Mouse (Mus musculus): ENCODE results near the gene Dhx16. TPM values are rescaled to one million over a fixed set of nuclear protein-coding genes. Genes with fewer than 3 reads are reported as not detected.

Dhx16 gene
- 22.4 TPM for polyA plus RNA-seq (2014; fragmentation: Illumina TruSeq; extraction: RNeasy Lipid Tissue Mini Kit (QIAGEN cat#74804); ENCODE audit: low read depth, low replicate concordance)

DNA sequence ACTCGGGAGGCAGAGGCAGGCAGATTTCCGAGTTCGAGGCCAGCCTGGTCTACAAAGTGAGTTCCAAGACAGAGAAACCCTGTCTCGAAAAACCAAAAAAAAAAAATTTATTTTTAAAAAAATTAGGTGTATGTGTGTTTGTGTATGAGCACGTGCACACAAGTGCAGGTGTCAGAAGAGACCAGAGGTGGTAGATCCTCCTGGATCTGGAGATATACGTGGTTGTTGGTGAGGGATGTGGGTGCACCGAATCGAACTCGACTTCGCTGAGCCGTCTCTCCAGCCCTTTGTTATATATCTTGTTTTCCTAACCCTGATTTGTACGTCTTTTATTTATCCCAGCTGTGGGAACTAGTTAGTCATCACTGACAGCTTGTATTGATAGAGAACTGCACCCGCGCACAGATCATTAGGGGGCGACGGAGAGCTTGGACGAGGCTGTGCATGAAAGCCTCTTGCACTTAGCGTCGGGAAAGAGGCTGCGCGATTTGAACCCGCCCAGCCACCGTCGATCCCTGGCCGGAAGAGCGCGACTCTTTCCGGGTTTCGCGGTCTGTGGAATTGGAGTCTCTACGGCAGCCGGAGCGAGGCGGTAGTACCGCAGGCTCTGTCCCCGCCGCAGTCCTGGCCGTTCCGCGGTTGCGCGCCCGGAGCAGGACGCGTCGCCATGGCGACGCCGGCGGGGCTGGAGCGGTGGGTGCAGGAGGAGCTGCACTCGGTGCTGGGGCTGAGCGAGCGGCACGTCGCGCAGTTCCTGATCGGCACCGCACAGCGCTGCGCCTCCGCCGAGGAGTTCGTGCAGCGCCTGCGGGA lies at the start of gene Dhx16:
Dhx16 (plus strand) TSS at position 575 of the 813 bp plus-strand sequence.

DNA sequence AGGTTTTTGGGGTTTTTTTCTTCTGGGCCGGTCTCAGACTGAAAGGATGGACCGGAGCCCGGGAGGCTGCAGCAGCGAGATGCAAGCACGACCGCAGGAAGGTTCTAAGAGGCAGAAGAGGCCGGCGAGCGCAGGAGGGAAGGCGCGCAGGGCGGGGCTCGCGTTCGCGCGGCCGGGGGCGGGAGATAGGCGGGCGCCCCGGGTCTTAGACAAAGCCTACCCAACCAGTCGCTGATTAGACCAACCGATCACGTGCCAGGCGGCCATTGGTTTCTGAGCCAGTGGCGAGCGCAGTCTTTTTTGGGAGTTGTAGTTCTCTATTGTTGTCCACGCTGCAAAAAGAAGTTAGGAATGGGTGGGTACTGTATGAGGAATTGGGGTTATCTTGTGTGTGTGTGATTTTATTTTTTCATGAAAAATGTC lies 41.5 kb upstream of the Dhx16 start, which contains the start of gene Tubb5:
Tubb5 (minus strand) TSS at position 185 of the 423 bp plus-strand sequence.

DNA sequence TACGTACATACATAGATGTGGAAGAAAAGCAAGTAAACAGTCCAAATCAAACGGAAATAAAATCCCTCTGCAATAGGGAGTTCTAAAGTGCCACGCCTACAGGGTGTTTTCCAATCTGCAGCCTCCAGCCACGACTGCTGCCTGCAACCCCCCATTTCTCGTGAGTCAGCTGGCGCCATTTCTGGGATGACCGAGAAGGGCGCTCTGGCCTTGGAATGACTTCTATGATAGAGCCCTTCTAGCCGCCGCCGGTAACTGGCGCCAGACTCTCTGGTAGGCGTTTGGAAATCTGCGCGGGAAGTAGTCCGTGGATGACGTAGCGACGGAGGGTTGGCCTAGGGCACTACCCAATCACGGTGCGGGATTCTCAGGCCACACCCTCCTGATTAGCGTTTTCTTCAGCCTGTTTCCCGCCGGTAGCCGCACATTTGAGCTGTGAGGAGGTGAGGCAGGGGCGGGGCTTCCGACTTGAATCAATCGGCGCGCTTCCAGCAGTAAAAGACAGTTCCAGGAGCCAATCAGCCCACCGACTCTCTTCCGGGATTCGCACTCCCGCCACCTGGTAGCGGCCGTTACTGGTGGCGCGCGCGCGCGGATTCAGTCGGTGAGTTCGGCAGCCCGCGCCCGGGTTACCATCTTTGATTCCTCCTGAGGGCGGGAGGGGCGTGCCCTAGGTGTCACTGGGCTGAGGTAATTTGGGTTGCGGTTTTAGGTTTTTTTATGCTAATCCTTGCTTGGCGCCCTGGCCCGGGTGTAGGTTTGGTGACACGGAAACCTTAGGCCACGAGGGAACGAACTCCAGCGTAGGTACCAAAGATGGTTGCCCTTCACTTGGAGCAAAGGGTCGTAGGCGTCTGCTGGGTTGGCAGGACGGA lies 38.3 kb upstream of the Dhx16 start, which contains the start of gene Mdc1:
Mdc1 (plus strand) TSS at position 440 of the 875 bp plus-strand sequence.

DNA sequence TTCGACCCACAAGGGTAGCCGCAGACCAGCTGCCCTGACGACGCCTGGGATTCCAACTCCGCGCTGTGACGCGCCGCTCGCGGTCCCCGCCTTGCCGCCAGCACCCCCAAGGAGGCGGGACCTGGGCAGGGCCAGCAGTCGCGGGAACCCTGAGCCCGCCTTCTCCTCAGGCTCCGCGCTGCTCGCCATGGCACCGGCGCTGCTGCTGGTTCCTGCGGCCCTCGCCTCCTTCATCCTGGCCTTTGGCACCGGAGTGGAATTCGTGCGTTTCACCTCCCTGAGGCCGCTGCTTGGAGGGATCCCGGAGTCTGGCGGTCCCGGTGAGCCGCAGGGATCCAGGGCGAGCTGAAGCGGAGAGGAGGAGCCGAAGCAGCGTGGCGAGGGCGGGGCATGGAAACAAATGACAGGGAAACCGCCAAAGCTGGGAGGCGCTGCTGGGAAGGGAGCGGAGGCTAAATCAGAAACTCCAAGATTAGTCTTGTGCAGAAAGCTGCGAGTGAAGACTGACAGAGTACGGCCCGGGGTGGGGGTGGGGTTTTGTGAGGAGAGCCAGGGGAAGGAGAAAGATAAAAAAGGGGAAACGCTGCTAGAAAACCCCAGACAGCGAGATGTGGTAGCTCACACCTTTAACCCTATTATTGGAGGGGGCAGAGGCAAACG lies 18.3 kb upstream of the Dhx16 start, which contains the start of gene Nrm:
Nrm (plus strand) TSS at position 121 of the 660 bp plus-strand sequence.

GRCm38 (mm10) chr17:35865481-35866280 lies 13.9 kb upstream of the Dhx16 start, which contains the start of gene Ppp1r18:
Gene Ppp1r18, plus strand, starts transcription at chr17:35865593.

GRCm38 (mm10) chr17:35896781-35897643 lies 17.4 kb downstream of the Dhx16 start, which contains the start of gene 2310061I04Rik:
Gene 2310061I04Rik, minus strand, starts transcription at chr17:35897431.

GRCm38 (mm10) chr17:35909919-35910369 lies 30.3 kb downstream of the Dhx16 start, which contains the start of gene Atat1:
Gene Atat1, minus strand, starts transcription at chr17:35910075.

DNA sequence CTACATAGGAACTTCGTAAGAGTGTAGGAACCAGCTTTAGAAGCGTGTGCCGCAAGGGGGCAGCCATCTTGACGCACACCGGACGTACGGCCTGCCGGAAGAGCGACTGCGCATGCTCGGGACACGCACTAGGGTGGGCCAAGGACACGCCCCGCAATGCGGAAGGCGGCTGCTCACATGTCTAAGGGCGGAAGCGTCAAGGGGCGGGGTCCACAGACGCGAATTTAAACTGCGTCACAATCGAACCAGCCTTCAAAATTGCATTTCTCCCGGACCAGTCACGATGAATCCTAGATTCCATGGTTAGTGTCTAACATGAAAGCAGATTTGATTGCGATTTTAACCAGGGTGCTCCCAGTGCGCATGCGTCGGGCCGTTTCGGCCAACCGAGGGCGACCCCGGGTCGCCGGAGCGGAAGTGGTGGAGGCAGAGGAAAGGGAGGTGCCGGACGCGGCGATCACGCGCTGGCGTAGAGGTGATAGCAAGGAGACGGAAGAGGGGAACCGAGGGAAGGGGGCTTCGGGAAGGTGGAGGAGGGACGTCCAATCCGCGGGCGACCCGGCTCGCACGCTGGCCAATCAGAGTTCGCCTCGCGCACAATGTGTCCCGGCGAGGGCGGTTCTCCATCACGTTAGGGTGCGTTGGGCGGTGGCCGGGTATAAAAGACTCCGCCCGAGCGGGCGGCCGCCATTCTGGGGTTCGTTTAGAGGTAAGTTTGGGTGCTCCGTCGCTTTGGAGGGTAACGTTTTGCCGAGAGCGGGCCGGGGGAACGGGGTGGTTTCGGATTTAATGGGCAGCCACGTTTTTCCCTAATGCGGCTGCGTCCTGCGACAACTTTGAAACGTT lies 36.9 kb downstream of the Dhx16 start, which contains the start of the genes Mrps18b and Ppp1r10:
Mrps18b (minus strand) TSS at position 93 of the 846 bp plus-strand sequence.
Ppp1r10 (plus strand) TSS at position 138 of the 846 bp plus-strand sequence.

Other genes starting within 250 kb of the Dhx16 start
- gene Mucl3, start 236.1 kb upstream of the Dhx16 start, polyA plus RNA-seq (2014; fragmentation: Illumina TruSeq; extraction: RNeasy Lipid Tissue Mini Kit (QIAGEN cat#74804); ENCODE audit: low read depth, low replicate concordance) = not detected
- gene Vars2, start 212.2 kb upstream of the Dhx16 start, polyA plus RNA-seq (2014; fragmentation: Illumina TruSeq; extraction: RNeasy Lipid Tissue Mini Kit (QIAGEN cat#74804); ENCODE audit: low read depth, low replicate concordance) = 1.6 TPM
- 3.0 TPM for gene Gtf2h4, start 206.1 kb upstream of the Dhx16 start, polyA plus RNA-seq (2014; fragmentation: Illumina TruSeq; extraction: RNeasy Lipid Tissue Mini Kit (QIAGEN cat#74804); ENCODE audit: low read depth, low replicate concordance)
- gene Ddr1, start 175.2 kb upstream of the Dhx16 start, polyA plus RNA-seq (2014; fragmentation: Illumina TruSeq; extraction: RNeasy Lipid Tissue Mini Kit (QIAGEN cat#74804); ENCODE audit: low read depth, low replicate concordance) = 4.3 TPM
- gene Ier3, start 58.1 kb upstream of the Dhx16 start, polyA plus RNA-seq (2014; fragmentation: Illumina TruSeq; extraction: RNeasy Lipid Tissue Mini Kit (QIAGEN cat#74804); ENCODE audit: low read depth, low replicate concordance) = 5.0 TPM
- gene Flot1, start 56.6 kb upstream of the Dhx16 start, polyA plus RNA-seq (2014; fragmentation: Illumina TruSeq; extraction: RNeasy Lipid Tissue Mini Kit (QIAGEN cat#74804); ENCODE audit: low read depth, low replicate concordance) = 11.8 TPM
- gene Tubb5, start 41.5 kb upstream of the Dhx16 start, polyA plus RNA-seq (2014; fragmentation: Illumina TruSeq; extraction: RNeasy Lipid Tissue Mini Kit (QIAGEN cat#74804); ENCODE audit: low read depth, low replicate concordance) = 40.9 TPM
- 11.3 TPM for gene Mdc1, start 38.3 kb upstream of the Dhx16 start, polyA plus RNA-seq (2014; fragmentation: Illumina TruSeq; extraction: RNeasy Lipid Tissue Mini Kit (QIAGEN cat#74804); ENCODE audit: low read depth, low replicate concordance)
- gene Nrm, start 18.5 kb upstream of the Dhx16 start, polyA plus RNA-seq (2014; fragmentation: Illumina TruSeq; extraction: RNeasy Lipid Tissue Mini Kit (QIAGEN cat#74804); ENCODE audit: low read depth, low replicate concordance) = 1.1 TPM
- gene Ppp1r18, start 14.2 kb upstream of the Dhx16 start, polyA plus RNA-seq (2014; fragmentation: Illumina TruSeq; extraction: RNeasy Lipid Tissue Mini Kit (QIAGEN cat#74804); ENCODE audit: low read depth, low replicate concordance) = 4.7 TPM
- gene 2310061I04Rik, start 17.6 kb downstream of the Dhx16 start, polyA plus RNA-seq (2014; fragmentation: Illumina TruSeq; extraction: RNeasy Lipid Tissue Mini Kit (QIAGEN cat#74804); ENCODE audit: low read depth, low replicate concordance) = 21.6 TPM
- 8.3 TPM for gene Atat1, start 30.3 kb downstream of the Dhx16 start, polyA plus RNA-seq (2014; fragmentation: Illumina TruSeq; extraction: RNeasy Lipid Tissue Mini Kit (QIAGEN cat#74804); ENCODE audit: low read depth, low replicate concordance)
- gene Mrps18b, start 36.6 kb downstream of the Dhx16 start, polyA plus RNA-seq (2014; fragmentation: Illumina TruSeq; extraction: RNeasy Lipid Tissue Mini Kit (QIAGEN cat#74804); ENCODE audit: low read depth, low replicate concordance) = 19.3 TPM
- 48.2 TPM for gene Ppp1r10, start 36.6 kb downstream of the Dhx16 start, polyA plus RNA-seq (2014; fragmentation: Illumina TruSeq; extraction: RNeasy Lipid Tissue Mini Kit (QIAGEN cat#74804); ENCODE audit: low read depth, low replicate concordance)
- 47.8 TPM for gene Abcf1, start 89.9 kb downstream of the Dhx16 start, polyA plus RNA-seq (2014; fragmentation: Illumina TruSeq; extraction: RNeasy Lipid Tissue Mini Kit (QIAGEN cat#74804); ENCODE audit: low read depth, low replicate concordance)
- 1.4 TPM for gene Gnl1, start 100.0 kb downstream of the Dhx16 start, polyA plus RNA-seq (2014; fragmentation: Illumina TruSeq; extraction: RNeasy Lipid Tissue Mini Kit (QIAGEN cat#74804); ENCODE audit: low read depth, low replicate concordance)
- gene Prr3, start 100.4 kb downstream of the Dhx16 start, polyA plus RNA-seq (2014; fragmentation: Illumina TruSeq; extraction: RNeasy Lipid Tissue Mini Kit (QIAGEN cat#74804); ENCODE audit: low read depth, low replicate concordance) = 2.4 TPM
- gene H2-T24, start 140.7 kb downstream of the Dhx16 start, polyA plus RNA-seq (2014; fragmentation: Illumina TruSeq; extraction: RNeasy Lipid Tissue Mini Kit (QIAGEN cat#74804); ENCODE audit: low read depth, low replicate concordance) = 8.5 TPM
- gene H2-T23, start 153.0 kb downstream of the Dhx16 start, polyA plus RNA-seq (2014; fragmentation: Illumina TruSeq; extraction: RNeasy Lipid Tissue Mini Kit (QIAGEN cat#74804); ENCODE audit: low read depth, low replicate concordance) = 3.4 TPM
- 13.1 TPM for gene H2-T22, start 162.9 kb downstream of the Dhx16 start, polyA plus RNA-seq (2014; fragmentation: Illumina TruSeq; extraction: RNeasy Lipid Tissue Mini Kit (QIAGEN cat#74804); ENCODE audit: low read depth, low replicate concordance)
- gene Gm6034, start 163.1 kb downstream of the Dhx16 start, polyA plus RNA-seq (2014; fragmentation: Illumina TruSeq; extraction: RNeasy Lipid Tissue Mini Kit (QIAGEN cat#74804); ENCODE audit: low read depth, low replicate concordance) = not detected
- gene Gm11127, start 178.6 kb downstream of the Dhx16 start, polyA plus RNA-seq (2014; fragmentation: Illumina TruSeq; extraction: RNeasy Lipid Tissue Mini Kit (QIAGEN cat#74804); ENCODE audit: low read depth, low replicate concordance) = not detected
- not detected for gene Gm19684, start 241.9 kb downstream of the Dhx16 start, polyA plus RNA-seq (2014; fragmentation: Illumina TruSeq; extraction: RNeasy Lipid Tissue Mini Kit (QIAGEN cat#74804); ENCODE audit: low read depth, low replicate concordance)
- not detected for gene Gm7030, start 249.6 kb downstream of the Dhx16 start, polyA plus RNA-seq (2014; fragmentation: Illumina TruSeq; extraction: RNeasy Lipid Tissue Mini Kit (QIAGEN cat#74804); ENCODE audit: low read depth, low replicate concordance)

Measured in adrenal gland, adult 10 weeks (tissue).